Mouse (Mus musculus) liver, adult 2 months (tissue): ENCODE data around the gene Tmem198. TPM values are rescaled to one million over a fixed set of nuclear protein-coding genes. Genes with fewer than 3 reads are reported as not detected.

ENCODE experiments used
- DNase-seq: peaks from one replicate; pipeline ENCODE4 v3.0.0-alpha.2; 2011; ENCODE audit warnings: low read depth, low spot score; ENCODE audit errors: extremely low read depth
- H3K27ac ChIP-seq: fragments of 200-500 bp; replicated peaks from 2 replicates; pipeline ENCODE4 v1.5.1; 2012; ENCODE audit warnings: low read depth, mild to moderate bottlenecking, control low read depth, inconsistent platforms, low read length; ENCODE audit not compliant: insufficient read depth
- H3K27me3 ChIP-seq: fragments of 200-500 bp; 2 replicates; pipeline ENCODE4 v1.6.1; 2012; ENCODE audit warnings: mild to moderate bottlenecking, moderate library complexity, low read length, inconsistent platforms; ENCODE audit not compliant: control insufficient read depth, insufficient read depth
- H3K36me3 ChIP-seq: fragments of 200-500 bp; 2 replicates; pipeline ENCODE4 v1.6.1; 2012; ENCODE audit warnings: low read length, inconsistent platforms; ENCODE audit not compliant: control insufficient read depth, insufficient read depth
- H3K4me1 ChIP-seq: fragments of 200-500 bp; 2 replicates; pipeline ENCODE4 v1.6.1; 2011; ENCODE audit warnings: low read length; ENCODE audit not compliant: control insufficient read depth, insufficient read depth
- H3K4me3 ChIP-seq: fragments of 200-500 bp; 2 replicates; pipeline ENCODE4 v1.5.1; 2011; ENCODE audit warnings: low read depth, mild to moderate bottlenecking, control low read depth, low read length, moderate library complexity; ENCODE audit not compliant: insufficient read depth
- H3K79me2 ChIP-seq: fragments of 200-500 bp; 2 replicates; pipeline ENCODE4 v1.6.1; 2012; ENCODE audit warnings: inconsistent platforms, mild to moderate bottlenecking, low read length, moderate library complexity; ENCODE audit not compliant: control insufficient read depth, insufficient read depth
- H3K9ac ChIP-seq: fragments of 200-500 bp; 2 replicates; pipeline ENCODE4 v1.6.1; 2012; ENCODE audit warnings: low read depth, mild to moderate bottlenecking, control low read depth, inconsistent platforms, low read length
- CTCF ChIP-seq: fragments of 200-500 bp; IDR thresholded peaks from 2 replicates; pipeline ENCODE4 v1.5.1; 2011; ENCODE audit warnings: low read depth, low read length, control low read depth
- POLR2A ChIP-seq: fragments of 200-500 bp; IDR thresholded peaks from 2 replicates; pipeline ENCODE4 v1.6.1; 2011; ENCODE audit warnings: low read length, control low read depth; ENCODE audit not compliant: insufficient read depth; ENCODE audit errors: extremely low read depth
- WGBS: fragments of 180-500 bp; shearing (Covaris S2); methylation state at CpG from one replicate; pipeline ENCODE4 v1.1.7; 2018; 5-methylcytosine and 5-hydroxymethylcytosine counted together
- polyA plus RNA-seq: library from polyadenylated mRNA; depleted of rRNA; stranded (reverse); fragments of >200 nt; gene quantifications from 2 replicates; pipeline ENCODE4 v1.2.3, GENCODE M21; 2012
- total RNA-seq: library from RNA; depleted of rRNA; stranded (reverse); fragments of >200 nt; gene quantifications from 2 replicates; pipeline ENCODE4 v1.2.3, GENCODE M21; 2014

The Tmem198 gene
- total and polyA plus RNA-seq, 2 experiments: 0.06 to 0.55 TPM

- Histone ChIP-seq H3K79me2 (no peaks in the 10 kb centered on the region), H3K27ac (no peak overlapping the region), H3K9ac (no peak overlapping the region), H3K4me3 (no peak overlapping the region), H3K4me1 (no peaks in the 10 kb centered on the region), H3K36me3 (no peaks in the 10 kb centered on the region; the same call in 1 of the 2 replicates), H3K27me3 (peaks cover 7% of the 10 kb centered on the region)
- WGBS: 90% methylated on average over 9 of the region's 9 CpGs
- DNase-seq: no peak
- no peak for TF ChIP-seq POLR2A
- TF ChIP-seq CTCF: no peak
Observed at GRCm38 (mm10) chr1:75442171-75442570, 37.2 kb upstream of the Tmem198 start.

- no peak overlapping the region for H3K27ac ChIP-seq
- H3K79me2 ChIP-seq: no peaks in the 10 kb centered on the region
- no peak for DNase-seq
- TF ChIP-seq CTCF (no peak), POLR2A (no peak)
- peaks cover 3% of the 10 kb centered on the region; the same call in 1 of the 2 replicates for H3K4me1 ChIP-seq
- no peaks in the 10 kb centered on the region; the same call in 1 of the 2 replicates for H3K36me3 ChIP-seq
- peaks cover 7% of the 10 kb centered on the region for H3K27me3 ChIP-seq
- no peak overlapping the region for H3K9ac ChIP-seq
- H3K4me3 ChIP-seq: no peak overlapping the region
- WGBS: 82% methylated on average over 8 of the region's 8 CpGs
Observed at GRCm38 (mm10) chr1:75442811-75443210, 36.5 kb upstream of the Tmem198 start.

DNA sequence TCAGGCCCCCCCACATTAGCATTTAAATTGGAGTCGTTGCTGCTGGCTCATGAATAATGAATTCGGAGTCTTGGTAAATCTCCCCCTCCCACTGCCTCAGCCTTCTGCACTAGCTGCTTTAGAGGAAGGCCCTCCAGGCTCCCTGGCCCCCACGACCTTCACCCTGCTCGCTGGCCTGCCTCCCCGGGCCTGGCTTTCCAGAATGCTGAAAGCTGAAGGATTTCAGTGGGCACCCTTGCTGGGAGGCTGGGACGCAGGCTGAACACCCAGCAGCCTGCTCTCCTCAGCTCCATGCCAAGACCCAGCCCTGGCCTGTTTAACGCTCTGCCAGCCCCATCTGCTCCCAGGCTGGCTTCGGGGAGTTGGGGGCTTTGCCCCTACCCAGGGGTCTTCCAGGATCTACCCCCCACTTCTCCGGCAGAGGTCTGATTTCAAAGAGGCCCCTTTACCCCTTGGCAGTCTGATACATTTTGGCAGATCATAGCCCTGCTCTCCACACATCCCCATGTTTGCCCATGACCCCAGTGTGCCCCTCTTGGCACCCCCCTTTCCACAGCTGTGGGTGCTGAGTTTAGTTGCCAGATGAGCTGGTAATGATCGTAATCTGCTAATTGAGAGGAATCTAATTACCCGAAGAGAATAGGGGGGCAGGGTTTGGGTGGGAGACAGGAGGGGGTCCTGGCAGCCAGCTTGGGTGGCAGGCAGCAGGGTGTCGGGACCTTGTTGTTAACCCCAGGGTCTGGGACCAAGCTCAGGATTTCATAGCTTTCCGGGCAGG is 35.9 kb upstream of the Tmem198 start:
- DNase-seq: no peak

DNA sequence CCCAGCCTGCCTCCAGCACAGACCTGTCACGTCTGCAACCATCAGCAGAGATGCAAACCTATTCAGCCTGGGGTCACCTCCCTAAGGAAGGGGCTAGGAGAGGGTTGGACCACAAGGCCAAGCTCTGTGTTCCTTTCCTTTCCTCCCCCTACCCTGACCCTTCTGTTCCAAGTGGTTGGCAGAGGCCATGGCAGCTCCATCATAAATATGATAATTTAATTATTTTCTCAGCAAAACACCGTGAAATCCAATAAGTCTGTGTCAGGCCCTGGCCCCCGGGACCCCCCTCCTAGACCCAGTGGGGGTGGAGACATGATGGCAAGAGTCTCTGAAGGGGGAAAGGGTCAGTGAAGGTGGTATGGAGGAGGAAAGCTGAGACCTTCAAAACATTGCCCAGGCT is 35.1 kb upstream of the Tmem198 start:
- Histone ChIP-seq H3K27ac (no peak overlapping the region), H3K9ac (no peak overlapping the region), H3K4me1 (peaks cover 3% of the 10 kb centered on the region; the same call in 1 of the 2 replicates), H3K36me3 (no peaks in the 10 kb centered on the region; the same call in 1 of the 2 replicates), H3K27me3 (peaks cover 12% of the 10 kb centered on the region), H3K79me2 (no peaks in the 10 kb centered on the region), H3K4me3 (no peak overlapping the region)
- DNase-seq: no peak
- 70% methylated on average over 3 of the region's 3 CpGs for WGBS
- TF ChIP-seq POLR2A (no peak), CTCF (no peak)

More for the DNA sequence above, 35.9 kb upstream of the Tmem198 start:
- no peak overlapping the region for H3K27ac ChIP-seq
- 76% methylated on average over 13 of the region's 13 CpGs for WGBS
- peaks cover 7% of the 10 kb centered on the region for H3K27me3 ChIP-seq
- TF ChIP-seq CTCF: no peak
- TF ChIP-seq POLR2A: no peak
- no peaks in the 10 kb centered on the region; the same call in 1 of the 2 replicates for H3K36me3 ChIP-seq
- H3K9ac ChIP-seq: no peak overlapping the region
- H3K4me3 ChIP-seq: no peak overlapping the region
- H3K4me1 ChIP-seq: peaks cover 3% of the 10 kb centered on the region; the same call in 1 of the 2 replicates
- H3K79me2 ChIP-seq: no peaks in the 10 kb centered on the region

DNA sequence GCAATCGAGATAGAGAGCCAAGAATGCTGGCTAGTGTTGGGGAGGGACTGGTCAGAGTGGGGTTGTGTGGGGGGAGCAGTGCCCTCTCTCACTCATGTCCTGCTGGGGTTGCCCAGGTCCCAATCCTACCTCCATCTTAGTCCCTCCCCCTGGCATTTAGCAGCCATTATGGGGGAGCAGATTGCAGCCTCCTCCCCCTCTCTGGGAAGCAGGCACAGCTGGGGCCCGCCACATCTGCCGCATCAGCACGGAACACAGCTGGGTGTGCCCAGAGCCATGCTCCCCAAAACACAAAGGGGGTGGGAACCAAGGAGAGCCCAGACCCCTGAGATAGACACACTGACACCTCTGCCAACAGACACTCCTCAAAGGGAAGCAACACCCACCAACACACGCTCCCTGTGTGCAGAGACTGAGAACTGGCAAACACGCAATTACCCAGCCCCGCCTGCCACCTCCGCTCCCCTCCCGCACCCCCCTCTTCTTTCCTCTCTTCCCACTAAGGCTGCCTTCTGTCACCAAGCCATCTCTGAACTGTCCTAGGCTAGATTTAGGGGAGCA is 34.1 kb upstream of the Tmem198 start:
- H3K27me3 ChIP-seq: peaks cover 12% of the 10 kb centered on the region
- no peak overlapping the region for H3K27ac ChIP-seq
- TF ChIP-seq CTCF (no peak), POLR2A (no peak)
- H3K4me1 ChIP-seq: peaks cover 3% of the 10 kb centered on the region; the same call in 1 of the 2 replicates
- H3K9ac ChIP-seq: no peak overlapping the region
- 22% methylated on average over 9 of the region's 9 CpGs for WGBS
- no peak overlapping the region for H3K4me3 ChIP-seq
- H3K36me3 ChIP-seq: no peaks in the 10 kb centered on the region; the same call in 1 of the 2 replicates
- no peaks in the 10 kb centered on the region for H3K79me2 ChIP-seq
- DNase-seq: no peak
